Mouse (Mus musculus) liver, embryonic 12.5 days (tissue): ENCODE results near the gene Lsr. TPM values are rescaled to one million over a fixed set of nuclear protein-coding genes. Genes with fewer than 3 reads are reported as not detected.

Experiments used
- ATAC-seq: fragments of 200-750 bp; cut with Nextera tagmentation; 2 replicates; pipeline ENCODE4 v1.8.0; 2017; ENCODE audit warnings: moderate number of reproducible peaks, mild to moderate bottlenecking, moderate library complexity
- H3K27ac ChIP-seq: fragments of 300-500 bp; sonication (generic); 2 replicates; pipeline ENCODE4 v1.5.1; 2016; ENCODE audit warnings: mild to moderate bottlenecking
- H3K27me3 ChIP-seq: fragments of 300-500 bp; sonication (generic); replicated peaks from 2 replicates; pipeline ENCODE4 v1.6.1; 2016; ENCODE audit warnings: mild to moderate bottlenecking, moderate library complexity
- H3K36me3 ChIP-seq: fragments of 300-500 bp; sonication (generic); 2 replicates; pipeline ENCODE4 v1.6.1; 2016; ENCODE audit warnings: mild to moderate bottlenecking, moderate library complexity
- H3K4me1 ChIP-seq: fragments of 300-500 bp; sonication (generic); 2 replicates; pipeline ENCODE4 v1.6.1; 2016
- H3K4me2 ChIP-seq: fragments of 300-500 bp; sonication (generic); 2 replicates; pipeline ENCODE4 v1.6.1; 2016; ENCODE audit warnings: mild to moderate bottlenecking, moderate library complexity
- H3K4me3 ChIP-seq: fragments of 300-500 bp; sonication (generic); 2 replicates; pipeline ENCODE4 v1.5.1; 2016; ENCODE audit warnings: mild to moderate bottlenecking, moderate library complexity
- H3K9ac ChIP-seq: fragments of 300-500 bp; sonication (generic); 2 replicates; pipeline ENCODE4 v1.6.1; 2016; ENCODE audit warnings: mild to moderate bottlenecking, moderate library complexity
- H3K9me3 ChIP-seq: fragments of 300-500 bp; sonication (generic); replicated peaks from 2 replicates; pipeline ENCODE4 v1.6.1; 2016; ENCODE audit warnings: mild to moderate bottlenecking, moderate library complexity
- WGBS: fragments of 180-500 bp; shearing (Covaris S2); methylation state at CpG from one replicate; pipeline ENCODE4 v1.1.7; 2016; ENCODE audit not compliant: insufficient replicate concordance; 5-methylcytosine and 5-hydroxymethylcytosine counted together
- polyA plus RNA-seq: library from polyadenylated mRNA; unstranded; fragments of >200 nt; fragmentation: Nextera tagmentation; extraction: Ambion mirVana; gene quantifications from 2 replicates; pipeline ENCODE4 v1.2.1, GENCODE M21; 2016

The Lsr gene
- polyA plus RNA-seq, 1 experiment from 2014 or later: 28.2 TPM

DNA sequence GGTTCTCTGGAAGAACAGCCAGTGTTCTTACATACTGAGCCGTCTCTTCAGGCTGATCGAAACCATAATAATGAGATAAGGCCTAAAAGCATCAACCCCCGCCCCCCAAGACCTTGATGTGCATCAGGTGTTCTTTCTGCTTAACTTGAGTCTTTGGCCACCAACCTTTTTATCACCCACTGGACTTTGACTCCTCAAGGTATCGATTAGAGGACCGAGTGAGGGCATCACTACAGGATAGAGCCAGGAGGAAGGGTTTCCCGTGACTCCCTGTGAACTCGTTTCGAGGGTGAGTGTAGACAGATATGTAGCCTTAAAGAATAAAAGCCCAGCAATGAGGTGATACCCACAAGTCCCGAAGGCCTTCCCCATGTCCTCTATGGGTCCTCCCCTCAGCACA is 12.1 kb upstream of the Lsr start:
- H3K9ac ChIP-seq: no peak overlapping the region
- no peak for ATAC-seq
- H3K4me1 ChIP-seq: no peaks in the 10 kb centered on the region
- H3K27ac ChIP-seq: no peak overlapping the region
- no peak overlapping the region for H3K4me2 ChIP-seq
- H3K36me3 ChIP-seq: no peaks in the 10 kb centered on the region
- H3K4me3 ChIP-seq: no peak overlapping the region
- H3K27me3 ChIP-seq: no peaks in the 10 kb centered on the region
- no peaks in the 10 kb centered on the region for H3K9me3 ChIP-seq
- 71% methylated on average over 9 of the region's 9 CpGs for whole genome bisulfite sequencing

DNA sequence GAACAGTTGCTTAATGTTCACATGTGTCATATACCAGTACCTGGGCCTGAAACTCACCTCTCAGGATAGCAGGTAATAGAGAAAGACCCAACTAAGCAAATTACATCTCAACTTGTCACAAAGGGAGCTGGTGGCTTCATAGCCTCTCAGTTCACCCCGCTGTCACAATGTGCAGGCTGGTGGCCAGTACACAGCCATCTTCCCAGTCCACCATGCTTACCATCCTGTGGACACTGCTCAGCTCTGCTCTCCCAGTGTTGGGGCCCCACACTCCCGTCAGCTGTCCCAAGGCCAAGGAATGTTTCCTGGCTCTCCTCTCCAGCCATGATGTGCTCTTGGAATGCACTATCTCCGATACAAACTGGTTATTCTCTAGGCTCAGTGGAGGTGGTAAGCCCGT is 8.4 kb upstream of the Lsr start:
- ATAC-seq: no peak
- Histone ChIP-seq H3K9ac (no peak overlapping the region), H3K4me2 (no peak overlapping the region), H3K4me3 (no peak overlapping the region), H3K27ac (no peak overlapping the region), H3K4me1 (no peaks in the 10 kb centered on the region), H3K27me3 (no peaks in the 10 kb centered on the region), H3K36me3 (no peaks in the 10 kb centered on the region), H3K9me3 (no peaks in the 10 kb centered on the region; the same call in 1 of the 2 replicates)
- 67% methylated on average over 4 of the region's 4 CpGs for WGBS

DNA sequence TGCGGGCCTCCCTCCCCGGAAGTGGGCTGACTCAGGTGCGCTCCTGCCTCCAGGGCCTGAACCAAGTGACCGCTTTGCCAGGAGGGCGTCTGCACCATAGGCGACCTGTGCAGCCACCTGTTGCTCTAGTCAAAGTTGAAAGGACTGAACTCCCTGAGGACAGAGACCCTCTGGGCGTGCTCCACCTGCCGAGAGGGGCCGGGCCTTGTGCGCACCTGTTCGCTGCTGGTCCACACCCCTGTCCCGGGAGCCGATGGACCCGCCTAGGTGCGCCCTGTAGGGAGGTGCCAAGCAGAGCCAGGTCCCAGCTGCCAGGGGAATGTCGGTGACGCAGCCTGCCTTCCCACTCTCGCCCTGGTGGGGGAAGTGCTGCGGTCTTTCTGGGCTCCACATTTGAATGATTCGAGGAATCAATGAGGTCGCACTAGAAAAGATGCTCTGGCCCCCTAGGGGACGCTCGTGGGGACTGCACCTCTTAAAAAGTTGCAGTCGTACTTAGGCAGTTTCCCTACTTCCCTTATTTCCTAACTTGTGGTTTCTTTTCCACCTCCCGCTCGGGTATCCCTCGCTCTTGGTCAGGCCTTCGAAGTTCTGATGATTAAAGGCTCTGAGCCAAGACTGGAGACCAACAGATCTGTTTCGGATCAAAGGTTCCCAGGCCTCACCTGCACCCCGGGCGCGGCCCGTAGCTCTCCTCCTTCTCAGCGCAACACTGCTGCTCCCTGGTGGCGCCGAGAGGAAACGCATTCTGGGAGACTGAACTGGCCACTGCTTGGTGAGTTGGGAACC is 431 bp upstream of the Lsr start, which contains the start of gene Fam187b:
Fam187b (plus strand) TSS at position 290 of the 789 bp plus-strand sequence.
- peaks cover 12% of the 10 kb centered on the region for H3K4me1 ChIP-seq
- peak within 1 kb of the TSS; percentile 52 for H3K4me3 ChIP-seq
- no peaks in the 10 kb centered on the region for H3K9me3 ChIP-seq
- peak within 1 kb of the TSS; percentile 52 for H3K9ac ChIP-seq
- peak within 1 kb of the TSS; percentile 65 for H3K4me2 ChIP-seq
- WGBS: 2% methylated on average over 37 of the region's 37 CpGs
- peak; percentile 76 for ATAC-seq
- H3K27me3 ChIP-seq: peaks cover 24% of the 10 kb centered on the region
- H3K36me3 ChIP-seq: no peaks in the 10 kb centered on the region
- peak within 1 kb of the TSS; percentile 60; the same call in 1 of the 2 replicates for H3K27ac ChIP-seq

DNA sequence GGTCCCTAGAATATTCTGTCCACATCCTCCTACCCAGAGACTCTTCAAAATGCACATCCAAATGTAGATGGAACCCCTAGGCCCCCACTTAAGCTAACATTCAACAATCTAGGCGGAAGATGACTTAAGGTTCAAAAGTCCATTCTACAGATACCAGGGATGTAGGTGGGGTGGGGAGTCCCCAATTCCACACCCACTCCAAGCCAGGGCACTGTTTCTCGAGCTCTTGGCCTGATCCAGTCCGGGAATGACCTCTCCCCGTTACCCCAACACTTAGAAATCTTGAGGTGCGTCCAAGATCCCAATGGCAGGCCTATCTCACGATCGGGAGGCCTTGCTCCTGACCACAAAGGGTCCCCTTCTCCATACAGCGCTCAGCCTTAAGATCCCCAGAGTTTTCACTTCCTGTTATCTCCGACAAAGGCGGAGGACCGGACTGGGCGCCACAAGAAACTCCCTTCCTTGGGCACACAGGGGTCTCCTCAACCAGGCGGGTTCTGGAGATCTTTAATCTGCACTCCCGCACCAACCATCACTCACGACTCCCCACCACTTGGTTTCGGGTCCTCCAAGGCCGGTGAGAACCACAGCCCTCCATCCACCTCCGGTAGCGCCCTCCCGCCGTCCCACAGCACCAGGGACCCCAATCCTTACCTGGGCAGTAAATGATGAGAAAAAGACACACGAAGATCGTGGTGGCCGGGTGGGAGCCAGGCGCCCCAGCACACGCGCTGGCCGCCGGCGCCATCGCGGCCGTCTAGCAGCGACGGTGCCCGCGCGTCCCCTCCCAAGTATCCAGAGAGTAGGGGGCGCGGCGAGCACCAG is 626 bp downstream of the Lsr start:
- Histone ChIP-seq H3K9me3 (no peaks in the 10 kb centered on the region), H3K36me3 (no peaks in the 10 kb centered on the region), H3K4me1 (peaks cover 12% of the 10 kb centered on the region), H3K9ac (peak overlapping the region; percentile 52), H3K4me3 (peak overlapping the region; percentile 52), H3K4me2 (peak overlapping the region; percentile 65), H3K27ac (peak overlapping the region; percentile 25; the same call in 1 of the 2 replicates), H3K27me3 (peaks cover 24% of the 10 kb centered on the region)
- 9% methylated on average over 41 of the region's 41 CpGs for WGBS
- peak; percentile 6; the same call in 1 of the 2 replicates for ATAC-seq

DNA sequence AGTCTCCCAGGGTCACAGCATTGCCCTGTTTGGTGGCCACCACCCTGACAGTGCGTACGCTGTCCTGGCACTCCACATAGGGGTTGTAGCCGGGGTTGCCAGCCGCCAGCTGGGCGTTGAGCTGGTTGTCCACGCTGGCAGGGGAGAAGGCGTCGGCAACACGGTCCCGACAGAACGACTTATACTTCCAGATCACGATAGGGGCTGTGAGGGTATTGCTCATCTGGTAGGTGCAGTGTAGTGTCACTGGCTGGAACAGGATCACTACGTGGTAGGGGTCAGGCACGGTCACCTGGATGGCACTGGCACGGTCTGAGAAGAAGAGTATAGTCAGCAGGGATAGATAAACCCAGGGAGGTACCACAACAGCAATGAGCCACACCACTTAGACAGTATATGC is 1.4 kb downstream of the Lsr start:
- Histone ChIP-seq H3K4me3 (0 out of 2 replicates have a peak overlapping the region, but pooled peaks have one; percentile 52), H3K27ac (no peak overlapping the region), H3K36me3 (no peaks in the 10 kb centered on the region), H3K4me2 (peak overlapping the region; percentile 65; the same call in 1 of the 2 replicates), H3K9me3 (no peaks in the 10 kb centered on the region), H3K9ac (no peak overlapping the region), H3K27me3 (peaks cover 24% of the 10 kb centered on the region), H3K4me1 (peaks cover 12% of the 10 kb centered on the region)
- 80% methylated on average over 15 of the region's 15 CpGs for WGBS
- ATAC-seq: no peak

DNA sequence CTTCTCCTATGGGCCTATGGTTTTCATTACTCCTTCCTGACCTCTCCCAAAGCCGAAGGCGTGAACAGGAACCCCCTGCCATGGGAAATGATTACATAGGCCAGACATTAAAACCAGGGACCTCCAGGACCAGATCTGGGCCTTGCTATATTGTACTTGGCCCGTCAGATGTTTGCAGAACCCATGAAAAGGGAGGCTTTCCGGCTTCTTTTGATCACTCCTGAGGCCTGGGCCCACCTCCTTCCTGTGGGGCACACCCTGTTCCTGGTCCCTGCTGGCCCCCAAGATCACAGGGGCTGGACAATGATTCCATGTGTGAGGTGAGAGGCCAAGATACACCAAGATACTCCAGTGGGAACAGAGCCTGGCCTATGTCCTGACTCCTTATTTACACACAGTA is 4.1 kb downstream of the Lsr start:
- peaks cover 24% of the 10 kb centered on the region for H3K27me3 ChIP-seq
- WGBS: 69% methylated on average over 4 of the region's 4 CpGs
- no peak overlapping the region for H3K27ac ChIP-seq
- H3K36me3 ChIP-seq: no peaks in the 10 kb centered on the region
- no peak overlapping the region for H3K9ac ChIP-seq
- no peak overlapping the region for H3K4me3 ChIP-seq
- no peak overlapping the region for H3K4me2 ChIP-seq
- no peaks in the 10 kb centered on the region for H3K9me3 ChIP-seq
- H3K4me1 ChIP-seq: peaks cover 15% of the 10 kb centered on the region
- no peak for ATAC-seq

DNA sequence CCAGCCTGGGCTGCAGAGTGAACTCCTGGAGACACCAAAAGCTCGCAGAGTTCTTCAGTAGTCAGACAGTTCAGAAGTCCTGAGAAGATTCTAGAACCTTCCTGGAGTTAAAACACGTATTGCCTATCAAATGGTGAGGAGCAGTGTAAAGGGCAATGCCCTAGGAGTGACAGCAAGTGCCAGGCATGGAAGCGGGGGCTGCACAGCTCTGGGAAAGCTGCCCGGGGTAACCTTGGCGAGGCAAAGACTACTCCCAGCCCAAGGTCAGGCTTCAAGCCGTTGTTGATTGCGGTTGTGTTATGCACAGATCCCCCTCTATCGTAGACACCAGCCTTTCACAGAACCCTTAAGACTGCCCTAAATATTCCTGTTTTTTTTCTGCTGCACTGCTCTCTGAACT is 4.7 kb downstream of the Lsr start:
- 76% methylated on average over 8 of the region's 8 CpGs for WGBS
- Histone ChIP-seq H3K9ac (no peak overlapping the region), H3K9me3 (no peaks in the 10 kb centered on the region), H3K27ac (no peak overlapping the region), H3K36me3 (no peaks in the 10 kb centered on the region), H3K27me3 (peaks cover 23% of the 10 kb centered on the region), H3K4me2 (no peak overlapping the region), H3K4me1 (peaks cover 20% of the 10 kb centered on the region), H3K4me3 (no peak overlapping the region)
- no peak for ATAC-seq

DNA sequence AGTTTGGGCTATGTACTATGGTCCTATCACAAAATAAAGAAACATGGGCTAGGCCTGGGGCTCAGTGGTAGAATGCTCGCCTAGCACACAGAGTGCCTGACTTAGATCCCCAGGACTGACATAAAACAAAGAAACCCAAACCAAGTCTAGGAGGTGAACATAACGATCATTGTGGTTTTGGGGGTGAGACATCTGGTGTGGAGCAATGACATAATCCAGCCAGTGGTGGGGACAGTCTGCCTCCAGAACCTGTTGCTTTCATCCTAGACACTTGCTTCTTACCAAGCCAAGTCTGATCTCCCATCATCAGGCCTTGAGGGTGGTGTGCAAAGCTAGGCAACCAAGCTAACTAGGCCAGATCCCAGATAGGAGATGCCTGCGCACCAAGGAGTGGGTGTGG is 6.6 kb downstream of the Lsr start:
- no peak for ATAC-seq
- H3K4me3 ChIP-seq: no peak overlapping the region
- no peak overlapping the region for H3K27ac ChIP-seq
- no peaks in the 10 kb centered on the region for H3K9me3 ChIP-seq
- H3K27me3 ChIP-seq: peaks cover 3% of the 10 kb centered on the region
- no peak overlapping the region for H3K9ac ChIP-seq
- no peak overlapping the region for H3K4me2 ChIP-seq
- peaks cover 14% of the 10 kb centered on the region for H3K4me1 ChIP-seq
- H3K36me3 ChIP-seq: peaks cover 6% of the 10 kb centered on the region
- WGBS: 60% methylated on average over 3 of the region's 3 CpGs

DNA sequence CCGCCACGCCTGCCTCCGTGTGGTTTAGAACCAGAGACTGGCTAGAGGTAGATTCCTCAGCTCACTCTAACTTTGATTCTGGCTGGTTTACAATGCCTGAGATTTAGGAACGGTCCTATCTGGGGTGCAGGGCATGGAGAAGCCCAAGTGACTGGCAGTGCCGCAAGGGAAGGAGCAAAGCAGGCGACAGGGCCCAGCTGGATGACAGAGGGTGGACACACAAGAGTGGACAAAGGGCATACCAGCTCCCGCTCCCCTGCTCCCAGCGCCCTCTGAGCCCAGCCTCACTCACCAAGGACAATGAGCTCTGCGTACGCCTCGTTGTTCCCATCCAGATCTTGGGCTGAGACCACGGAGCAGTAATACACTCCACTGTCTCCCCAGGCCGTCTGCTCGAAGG is 7.6 kb downstream of the Lsr start:
- no peak overlapping the region for H3K9ac ChIP-seq
- no peaks in the 10 kb centered on the region for H3K27me3 ChIP-seq
- H3K36me3 ChIP-seq: peaks cover 6% of the 10 kb centered on the region
- WGBS: 80% methylated on average over 14 of the region's 14 CpGs
- H3K4me2 ChIP-seq: no peak overlapping the region
- no peak overlapping the region for H3K27ac ChIP-seq
- peaks cover 14% of the 10 kb centered on the region for H3K4me1 ChIP-seq
- H3K4me3 ChIP-seq: no peak overlapping the region
- H3K9me3 ChIP-seq: no peaks in the 10 kb centered on the region
- no peak for ATAC-seq

DNA sequence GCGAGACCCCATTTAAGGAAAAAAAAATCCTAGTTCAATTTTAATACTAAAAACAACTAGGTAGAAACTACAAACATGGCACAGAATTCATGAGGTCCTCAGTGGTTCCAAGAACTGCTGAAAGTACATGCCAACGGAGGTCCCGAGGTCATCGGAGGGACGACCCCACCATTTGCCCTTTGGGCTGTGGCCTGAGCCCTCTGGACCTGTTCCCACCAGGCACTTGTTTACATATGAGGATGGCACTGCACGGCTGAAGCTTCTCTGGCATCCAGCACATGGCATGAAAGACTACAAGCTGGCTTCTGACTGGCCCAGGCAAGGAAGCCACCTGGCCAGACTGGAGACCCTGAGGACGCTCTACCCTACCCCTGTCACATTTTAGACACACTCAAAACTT is 8.9 kb downstream of the Lsr start:
- Histone ChIP-seq H3K9ac (no peak overlapping the region), H3K27ac (no peak overlapping the region), H3K4me2 (no peak overlapping the region), H3K4me3 (no peak overlapping the region), H3K27me3 (no peaks in the 10 kb centered on the region), H3K36me3 (peaks cover 10% of the 10 kb centered on the region), H3K4me1 (peaks cover 14% of the 10 kb centered on the region), H3K9me3 (no peaks in the 10 kb centered on the region)
- WGBS: 81% methylated on average over 7 of the region's 7 CpGs
- no peak for ATAC-seq

DNA sequence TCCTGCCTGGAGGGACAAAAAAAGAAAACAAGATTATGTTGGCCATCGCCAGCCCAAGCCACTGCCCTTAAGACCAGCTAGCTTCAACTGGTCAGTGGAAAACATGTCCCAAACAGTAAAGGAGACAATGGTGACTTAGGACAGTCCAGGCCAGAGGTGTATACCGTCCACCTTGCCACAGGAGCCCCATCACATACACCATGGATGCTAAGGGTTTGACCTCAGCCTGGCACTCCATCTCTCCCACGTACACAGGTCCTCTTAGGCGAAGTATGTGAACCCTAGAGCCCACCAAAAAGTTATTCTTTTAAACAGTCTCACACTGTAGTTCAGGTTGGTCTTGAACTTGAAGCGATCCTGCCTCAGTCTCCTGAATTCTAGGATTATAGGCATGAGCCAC is 10.4 kb downstream of the Lsr start:
- Histone ChIP-seq H3K9me3 (no peaks in the 10 kb centered on the region), H3K36me3 (peaks cover 22% of the 10 kb centered on the region), H3K27ac (no peak overlapping the region), H3K27me3 (no peaks in the 10 kb centered on the region), H3K4me2 (no peak overlapping the region), H3K4me1 (peaks cover 22% of the 10 kb centered on the region), H3K9ac (no peak overlapping the region), H3K4me3 (no peak overlapping the region)
- WGBS: 70% methylated on average over 5 of the region's 5 CpGs
- ATAC-seq: no peak

DNA sequence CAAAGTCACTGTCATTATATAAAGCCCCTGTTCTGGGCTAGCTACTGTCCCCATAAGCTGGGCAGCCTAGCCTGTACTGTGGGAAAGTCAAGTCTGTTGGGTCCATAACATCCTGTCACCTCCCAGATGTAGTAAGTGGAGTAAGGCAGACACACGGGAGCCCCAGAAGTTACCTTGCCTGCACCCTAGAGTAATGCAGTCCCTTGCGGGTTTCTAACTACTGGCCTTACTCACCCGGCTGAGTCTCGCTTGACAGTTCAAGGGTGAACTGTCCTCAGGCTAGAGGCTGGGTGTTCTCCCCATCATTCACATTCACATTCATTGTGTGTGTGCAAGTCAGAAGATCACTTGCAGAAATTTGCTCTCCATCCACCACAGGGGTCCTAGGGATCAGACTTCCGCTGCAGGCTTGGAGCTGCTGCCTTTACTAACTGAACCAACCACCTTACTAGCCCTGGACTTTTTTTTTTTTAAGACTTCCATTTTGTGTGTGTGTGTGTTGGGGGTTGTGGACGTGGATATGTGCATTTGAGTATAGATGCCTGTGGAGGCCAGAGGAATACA is 13.4 kb downstream of the Lsr start:
- WGBS: 80% methylated on average over 6 of the region's 6 CpGs
- Histone ChIP-seq H3K36me3 (peaks cover 30% of the 10 kb centered on the region), H3K27me3 (no peaks in the 10 kb centered on the region), H3K4me3 (no peak overlapping the region), H3K4me2 (no peak overlapping the region), H3K27ac (no peak overlapping the region), H3K9me3 (no peaks in the 10 kb centered on the region), H3K9ac (no peak overlapping the region), H3K4me1 (peaks cover 35% of the 10 kb centered on the region)
- ATAC-seq: no peak
